Mouse (Mus musculus) MEL-GATA-1-ER (cell line): Measurements from ENCODE around the gene Gm49380.

Experiments used
- DNase-seq: peaks from one replicate; pipeline ENCODE4 v3.0.0-alpha.2; 2012; ENCODE audit warnings: low read depth; ENCODE audit errors: extremely low read depth

The Gm49380 gene

DNA sequence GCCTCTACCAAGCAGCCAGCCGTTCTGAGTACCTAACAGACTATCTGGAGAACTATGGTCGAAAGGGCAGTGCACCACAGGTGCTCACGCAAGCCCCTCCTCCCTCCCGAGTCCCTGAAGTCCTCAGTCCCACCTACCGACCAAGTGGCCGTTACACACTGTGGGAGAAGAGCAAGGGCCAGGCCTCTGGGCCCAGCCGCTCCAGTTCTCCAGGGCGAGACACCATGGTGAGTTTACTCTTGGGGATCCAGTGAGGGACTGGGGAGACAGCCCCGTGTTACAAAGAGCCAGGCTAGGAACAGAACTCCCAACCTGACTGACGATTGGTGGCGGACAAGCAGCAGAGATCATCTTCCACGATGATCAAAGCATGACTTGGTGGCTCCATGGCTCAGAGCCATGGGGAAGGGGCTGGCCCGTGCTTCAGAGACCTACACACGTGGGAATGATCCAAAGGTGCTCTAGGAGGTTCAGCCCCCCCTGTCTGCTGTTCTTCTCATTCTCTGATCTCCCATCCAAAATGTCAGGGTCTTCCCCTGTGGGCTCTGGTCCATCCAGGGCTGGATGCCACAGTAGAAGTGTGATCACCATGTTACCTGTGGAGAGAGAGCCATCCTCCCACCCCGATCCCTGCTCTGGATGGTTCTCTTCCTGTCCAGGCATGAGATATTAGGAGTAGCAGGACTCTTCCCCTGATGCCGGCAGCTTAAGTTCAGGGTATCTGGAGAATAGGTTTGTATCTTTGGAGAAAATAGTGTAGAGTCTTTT is 37.1 kb downstream of the Gm49380 start:
- no peak for DNase-seq

DNA sequence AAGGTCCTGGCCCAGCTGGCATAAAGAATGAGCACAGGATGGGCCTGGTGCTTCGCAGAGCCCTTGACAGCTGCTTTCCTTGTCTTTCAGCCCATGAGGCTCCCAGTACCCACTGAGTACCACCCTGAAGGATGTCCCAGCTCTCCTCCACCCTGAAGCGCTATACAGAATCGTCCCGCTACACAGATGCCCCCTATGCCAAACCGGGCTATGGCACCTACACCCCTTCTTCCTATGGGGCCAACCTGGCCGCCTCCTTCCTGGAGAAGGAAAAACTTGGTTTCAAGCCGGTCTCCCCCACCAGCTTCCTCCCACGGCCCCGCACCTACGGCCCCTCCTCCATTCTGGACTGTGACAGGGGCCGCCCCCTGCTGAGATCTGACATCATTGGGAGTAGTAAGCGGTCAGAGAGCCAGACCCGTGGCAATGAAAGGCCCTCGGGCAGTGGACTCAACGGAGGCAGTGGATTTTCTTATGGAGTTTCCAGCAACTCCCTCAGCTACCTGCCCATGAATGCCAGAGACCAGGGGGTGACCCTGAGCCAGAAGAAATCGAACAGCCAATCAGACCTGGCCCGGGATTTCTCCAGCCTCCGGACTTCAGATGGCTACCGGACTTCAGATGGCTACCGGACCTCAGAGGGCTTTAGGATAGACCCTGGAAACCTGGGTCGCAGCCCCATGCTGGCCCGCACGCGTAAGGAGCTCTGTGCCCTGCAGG is 37.9 kb downstream of the Gm49380 start:
- no peak for DNase-seq

DNA sequence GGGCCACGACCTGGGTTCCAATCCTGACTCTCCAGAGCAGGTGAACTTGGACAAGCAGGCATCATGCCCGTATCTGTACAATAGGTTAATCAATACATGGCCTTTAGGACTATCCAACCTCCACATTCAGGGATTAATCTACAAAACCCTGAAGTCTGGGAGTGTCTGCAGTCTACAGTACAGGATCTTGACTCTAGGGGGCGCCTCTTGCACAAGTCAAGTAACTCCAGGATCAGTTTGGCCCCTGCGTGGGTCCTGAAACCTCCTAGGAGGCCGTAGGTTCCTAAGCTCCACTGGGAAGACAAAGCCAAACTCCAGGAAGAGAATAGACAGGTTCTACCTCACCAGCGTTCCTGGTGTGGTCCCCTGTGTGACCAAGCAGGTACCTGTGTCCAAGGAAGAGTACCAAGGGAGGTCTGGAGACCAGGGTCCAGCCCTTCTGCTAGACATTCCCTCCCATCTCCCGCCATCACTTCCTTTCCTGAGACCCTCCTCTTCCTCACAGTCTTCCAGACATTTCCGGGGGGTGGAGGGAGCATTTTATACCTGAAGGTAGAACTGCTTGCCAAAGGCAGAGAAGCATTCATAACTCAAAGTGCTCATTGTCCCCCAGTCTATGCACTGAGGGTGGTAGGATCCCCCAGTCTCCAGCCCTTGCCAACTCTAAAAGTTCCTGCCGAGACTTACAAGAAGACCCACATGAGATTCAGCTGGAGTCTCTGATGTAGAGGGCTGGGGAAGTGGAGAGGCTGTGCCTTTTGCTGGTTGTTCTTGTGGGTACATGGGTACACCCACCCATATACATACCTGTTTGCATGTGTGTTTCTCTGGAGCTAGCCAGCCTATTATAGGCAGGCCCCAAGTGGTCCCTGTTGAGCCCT is 38.7 kb downstream of the Gm49380 start:
- no peak for DNase-seq

DNA sequence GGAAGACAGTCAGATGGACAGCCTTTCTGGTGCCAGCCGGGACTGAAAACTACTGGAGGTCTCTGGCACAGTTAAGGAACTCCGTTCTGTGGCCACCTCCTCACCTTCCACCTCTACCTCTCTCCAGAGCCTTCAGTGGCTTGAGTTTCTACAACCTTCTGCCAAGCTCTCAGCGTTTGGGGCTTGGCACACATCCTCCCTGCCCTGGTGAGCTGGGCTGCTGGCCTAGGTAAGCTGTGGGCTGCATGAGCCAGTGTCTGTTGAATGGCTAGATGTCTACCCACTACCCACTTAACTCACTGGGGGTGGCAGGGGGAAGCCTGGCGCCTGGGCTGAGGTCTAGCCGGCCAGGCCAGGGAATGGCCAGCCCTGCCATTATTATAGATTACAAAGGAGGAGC is 40.2 kb downstream of the Gm49380 start:
- no peak for DNase-seq

DNA sequence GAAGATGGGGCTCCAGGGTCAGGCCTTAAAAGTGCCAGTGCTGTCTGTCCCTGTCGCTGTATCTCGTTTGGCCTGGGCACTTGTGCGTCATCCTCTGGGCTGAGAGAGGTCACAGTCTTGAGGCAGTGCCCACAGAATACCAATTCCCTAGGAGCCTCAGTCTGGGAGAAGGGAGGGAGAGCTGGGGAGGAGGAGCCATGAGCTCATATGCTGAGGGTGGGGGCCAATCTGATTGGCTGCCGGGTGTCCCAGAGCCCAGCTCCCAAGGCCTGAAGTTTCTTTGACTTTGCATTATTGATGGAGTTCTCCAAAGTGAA is 40.7 kb downstream of the Gm49380 start:
- DNase-seq, result no peak

DNA sequence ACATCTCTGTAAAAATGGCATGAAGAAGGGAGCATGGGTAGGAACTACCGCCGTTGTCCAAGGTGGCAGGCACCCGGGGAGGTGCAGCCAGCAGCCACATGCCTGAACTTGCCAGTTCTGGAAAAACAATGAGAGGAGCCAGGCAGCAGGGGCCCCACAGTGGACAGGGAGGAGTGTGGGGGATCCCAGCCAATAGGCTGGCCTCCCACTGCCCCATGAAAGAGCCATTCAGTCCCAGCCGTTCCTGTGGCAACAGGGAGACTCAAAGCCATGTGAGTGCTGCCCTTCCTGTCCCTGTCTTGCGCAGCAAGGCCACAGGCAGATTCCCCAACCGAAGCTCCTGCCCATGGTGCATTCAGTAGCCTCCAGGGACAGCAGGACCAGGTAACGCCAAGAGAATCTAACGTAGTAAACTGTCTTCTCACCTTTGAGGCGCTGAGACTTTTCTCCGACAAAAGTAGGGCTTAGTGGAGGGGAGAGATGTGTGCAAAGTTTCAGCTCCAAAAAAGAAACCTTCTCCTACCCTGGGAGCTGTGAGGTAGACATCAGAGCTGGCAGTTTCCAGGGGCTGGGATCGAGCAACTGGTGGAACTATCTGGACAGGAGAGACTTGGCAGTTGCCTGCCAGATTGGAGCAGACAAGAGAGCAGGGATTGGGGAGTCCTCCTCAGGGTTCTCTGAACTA is 41.2 kb downstream of the Gm49380 start:
- no peak for DNase-seq

DNA sequence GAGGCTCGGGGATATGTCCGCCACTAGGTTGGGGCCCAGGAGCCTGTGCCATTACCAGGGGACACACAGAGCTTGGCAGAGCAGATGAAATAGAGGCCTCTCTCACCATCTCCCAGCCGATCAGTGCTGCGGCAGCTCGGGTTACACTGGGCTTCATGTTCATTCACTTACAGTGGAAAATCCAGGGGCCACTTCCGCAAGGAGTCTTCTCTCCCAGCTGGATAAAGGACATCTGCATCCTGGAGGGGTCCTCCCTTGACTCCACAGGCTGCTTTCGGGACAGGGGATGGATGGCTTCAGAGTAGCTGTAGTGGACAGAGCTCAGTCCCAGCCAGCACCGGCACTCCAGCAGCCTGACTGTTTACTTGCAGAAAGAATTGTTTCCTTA is 42.5 kb downstream of the Gm49380 start:
- DNase-seq, result no peak

DNA sequence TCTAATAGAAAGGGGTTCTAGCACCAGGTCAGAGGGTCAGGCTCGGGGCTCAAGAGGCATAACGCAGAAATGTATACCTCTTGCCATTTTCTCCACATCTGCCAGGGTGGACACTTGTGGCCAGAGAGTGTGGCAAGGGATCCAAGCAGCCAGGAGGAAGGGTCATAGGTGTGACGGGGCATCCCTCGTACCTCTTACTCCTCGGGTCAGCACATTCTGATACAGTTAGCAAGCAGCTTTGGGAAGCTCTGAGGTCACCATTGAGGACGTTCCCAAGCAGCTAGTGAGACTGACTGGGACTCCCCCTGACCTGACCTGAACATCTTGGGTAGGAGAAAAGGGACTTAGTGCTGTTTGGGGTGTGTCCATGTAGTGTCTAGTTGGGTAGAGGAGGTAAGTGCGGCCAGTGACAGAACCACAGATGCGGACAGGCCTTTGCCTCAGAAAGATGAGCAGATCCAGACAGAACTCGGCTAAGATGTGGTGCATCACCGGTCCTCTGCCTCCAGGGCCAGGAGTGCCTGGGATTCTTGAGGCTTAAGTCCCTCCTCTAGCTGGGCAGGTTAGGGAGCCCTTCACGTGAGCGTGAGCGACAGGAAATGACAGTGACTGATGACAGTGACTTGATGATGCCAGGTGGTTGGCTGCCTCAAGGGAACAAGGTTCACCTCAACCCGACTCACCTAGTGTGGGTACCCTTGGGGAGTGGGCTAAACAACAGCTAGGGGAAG is 43.0 kb downstream of the Gm49380 start:
- DNase-seq, result no peak

DNA sequence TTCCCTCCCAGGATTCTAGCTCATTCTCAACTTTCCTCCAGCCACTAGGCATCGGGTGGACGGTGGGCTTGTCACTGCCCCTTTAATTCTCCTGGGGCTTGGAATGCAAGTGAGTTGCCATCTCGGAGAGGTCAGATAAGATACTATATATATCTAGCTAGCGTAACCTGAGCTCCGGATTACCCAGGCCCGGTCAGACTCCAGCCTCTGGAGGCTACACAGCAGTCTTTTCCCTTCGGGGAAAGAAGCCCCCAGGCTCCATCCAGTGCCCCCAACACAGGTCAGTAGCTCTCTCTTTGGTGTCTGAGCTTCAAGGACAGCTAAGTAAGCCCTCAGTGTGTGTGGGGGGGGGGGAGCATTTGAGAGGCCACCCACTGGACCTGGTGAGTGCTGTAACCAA is 44.0 kb downstream of the Gm49380 start:
- DNase-seq, result no peak

DNA sequence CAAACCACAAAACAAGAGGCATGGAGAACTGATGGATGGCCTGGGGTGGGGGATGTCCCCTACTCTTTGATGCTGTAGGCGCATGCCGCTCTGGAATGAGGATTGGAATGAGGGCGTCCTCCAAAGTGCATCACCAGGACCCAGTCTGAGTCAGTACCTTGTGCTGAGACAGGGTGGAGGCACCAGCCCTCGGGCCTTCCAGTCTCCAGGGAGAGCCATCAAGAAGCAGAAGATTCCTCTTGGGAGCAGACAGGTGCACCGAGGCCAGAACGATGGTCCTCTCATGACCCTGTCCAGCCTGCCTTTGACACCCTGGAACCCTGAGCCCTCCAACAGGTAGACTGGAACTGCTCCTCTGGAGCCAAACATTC is 45.4 kb downstream of the Gm49380 start:
- no peak for DNase-seq

DNA sequence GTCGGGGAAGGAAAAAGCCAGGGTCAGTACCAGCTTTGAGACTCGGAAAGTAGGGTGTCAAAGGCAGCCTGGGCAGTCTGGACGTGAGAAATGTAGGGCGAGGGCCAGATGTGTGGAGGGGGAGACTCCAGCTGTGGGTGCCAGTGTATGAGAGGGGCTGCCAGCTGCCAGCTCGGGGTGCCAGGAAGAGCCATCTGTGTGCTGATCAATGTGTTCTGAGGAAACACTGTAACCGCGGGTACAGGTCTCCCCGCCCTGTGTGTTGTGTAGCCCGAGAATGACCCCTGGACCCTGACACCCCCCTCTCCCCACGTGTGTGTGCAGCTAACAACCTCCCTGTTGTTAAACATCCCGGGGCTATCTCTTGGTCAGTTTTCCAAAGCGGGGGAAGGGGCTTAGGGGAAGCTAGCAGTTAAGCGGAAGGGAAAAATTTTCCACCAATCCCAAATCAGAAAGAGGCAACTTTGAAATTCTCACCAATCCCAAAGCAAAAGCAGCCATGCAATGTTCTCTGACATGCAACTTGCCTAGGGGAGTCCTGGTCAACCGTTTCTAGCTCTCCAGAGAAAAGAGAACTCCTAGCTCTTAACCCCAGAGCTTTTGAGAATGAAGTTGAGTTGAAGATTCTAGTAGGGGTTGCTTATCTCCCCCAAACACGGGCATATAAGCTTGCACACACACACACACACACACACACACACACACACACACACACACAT is 45.9 kb downstream of the Gm49380 start:
- peak; percentile 73 for DNase-seq

DNA sequence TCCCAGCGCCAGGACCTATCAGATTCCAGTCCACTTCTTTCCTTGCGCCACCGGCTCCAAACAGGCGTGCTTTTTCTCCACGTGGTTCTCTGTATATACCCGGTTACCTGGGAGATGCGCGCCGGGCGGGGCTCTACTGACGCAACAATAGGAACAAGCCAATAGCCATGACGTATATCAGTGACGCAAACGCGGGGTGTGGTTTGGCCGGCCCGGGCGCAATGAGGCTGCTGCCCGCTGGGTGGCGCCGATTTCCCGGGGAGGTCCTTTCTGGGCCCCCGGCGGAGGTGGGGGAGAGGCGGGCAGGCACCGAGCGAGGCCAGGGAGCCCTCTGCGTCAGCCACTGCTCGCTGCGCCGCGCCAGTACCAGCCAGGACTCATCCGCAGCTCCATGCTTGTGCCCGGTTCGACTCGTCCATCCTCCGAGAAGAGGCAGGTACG is 46.5 kb downstream of the Gm49380 start, which contains the start of gene Usp2:
Gene Usp2, plus strand, starts transcription at position 237 of the 441 bp plus-strand sequence.
- peak; percentile 91 for DNase-seq

DNA sequence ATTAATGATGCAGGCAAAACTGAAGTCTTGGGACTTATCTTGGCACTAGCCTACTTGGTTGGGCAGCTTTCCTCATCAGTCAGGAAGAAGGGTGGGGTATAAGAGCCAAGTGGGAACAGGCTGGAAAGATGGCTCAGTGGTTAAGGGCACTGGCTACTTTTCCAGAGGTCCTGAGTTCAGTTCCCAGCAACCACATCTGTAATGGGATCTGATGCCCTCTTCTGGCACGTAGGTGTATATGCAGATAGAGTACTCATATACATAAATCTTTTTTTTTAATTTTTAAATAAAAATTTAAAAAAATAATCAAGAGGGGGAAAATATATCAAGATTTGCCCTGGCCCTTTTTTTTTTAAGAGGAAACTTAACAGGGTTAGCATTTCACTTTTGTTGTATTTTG is 48.1 kb downstream of the Gm49380 start:
- DNase-seq, result no peak

DNA sequence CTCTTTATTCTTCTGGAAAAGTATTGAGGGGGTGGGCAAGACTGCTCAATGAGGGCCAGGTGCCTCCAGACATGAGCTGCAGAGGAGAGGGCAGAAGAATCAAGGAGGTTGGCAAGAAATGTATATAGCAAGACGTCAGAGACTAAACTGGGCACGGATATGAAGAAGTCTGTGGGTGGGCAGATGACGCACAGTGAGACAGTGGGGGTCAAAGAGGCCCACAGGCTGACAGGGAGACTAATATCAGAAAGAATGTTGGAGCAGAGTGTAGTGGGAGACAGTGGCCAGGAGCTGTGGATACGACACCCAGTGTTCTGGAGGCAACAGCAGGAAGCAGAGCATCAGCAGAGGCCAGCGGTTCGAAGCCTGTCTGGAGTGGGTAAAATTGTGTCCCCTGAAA is 54.7 kb downstream of the Gm49380 start:
- DNase-seq, result no peak

DNA sequence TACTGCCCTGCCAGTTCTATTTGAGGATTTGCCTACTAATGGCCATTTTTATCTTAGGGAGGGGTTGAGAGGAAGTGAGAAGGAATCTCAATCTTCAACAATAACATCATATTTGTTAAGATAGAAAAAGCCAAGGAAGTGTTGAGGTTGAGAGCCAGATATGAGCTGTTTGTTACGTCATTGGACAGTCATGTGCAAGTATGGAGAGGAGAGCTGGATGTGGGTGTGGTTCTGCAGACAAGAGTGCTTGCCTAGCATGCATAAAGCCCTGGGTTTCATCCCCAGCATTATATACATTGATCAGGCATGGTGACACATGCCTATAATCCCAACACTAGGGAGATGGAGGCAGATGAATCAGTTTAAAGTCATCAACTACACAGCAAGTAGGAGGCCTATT is 59.4 kb downstream of the Gm49380 start:
- DNase-seq, result no peak

DNA sequence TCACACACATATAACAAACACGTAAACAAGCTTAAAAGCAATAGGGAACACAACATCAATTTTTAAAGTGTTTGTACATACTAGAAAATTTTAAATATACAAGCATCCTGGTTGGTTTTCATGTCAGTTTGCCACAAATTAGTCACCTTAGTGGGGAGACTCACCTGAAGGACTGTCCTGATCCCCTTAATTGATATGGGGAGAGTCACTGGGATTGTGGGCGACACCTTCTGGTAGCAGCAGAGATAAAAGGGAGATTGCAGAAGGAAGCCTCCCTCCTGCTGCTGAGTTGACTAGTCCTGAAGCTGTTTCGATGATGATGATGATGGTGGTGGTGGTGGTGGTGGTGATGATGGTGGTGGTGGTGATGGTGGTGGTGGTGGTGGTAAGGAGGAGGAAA is 60.4 kb downstream of the Gm49380 start:
- no peak for DNase-seq

DNA sequence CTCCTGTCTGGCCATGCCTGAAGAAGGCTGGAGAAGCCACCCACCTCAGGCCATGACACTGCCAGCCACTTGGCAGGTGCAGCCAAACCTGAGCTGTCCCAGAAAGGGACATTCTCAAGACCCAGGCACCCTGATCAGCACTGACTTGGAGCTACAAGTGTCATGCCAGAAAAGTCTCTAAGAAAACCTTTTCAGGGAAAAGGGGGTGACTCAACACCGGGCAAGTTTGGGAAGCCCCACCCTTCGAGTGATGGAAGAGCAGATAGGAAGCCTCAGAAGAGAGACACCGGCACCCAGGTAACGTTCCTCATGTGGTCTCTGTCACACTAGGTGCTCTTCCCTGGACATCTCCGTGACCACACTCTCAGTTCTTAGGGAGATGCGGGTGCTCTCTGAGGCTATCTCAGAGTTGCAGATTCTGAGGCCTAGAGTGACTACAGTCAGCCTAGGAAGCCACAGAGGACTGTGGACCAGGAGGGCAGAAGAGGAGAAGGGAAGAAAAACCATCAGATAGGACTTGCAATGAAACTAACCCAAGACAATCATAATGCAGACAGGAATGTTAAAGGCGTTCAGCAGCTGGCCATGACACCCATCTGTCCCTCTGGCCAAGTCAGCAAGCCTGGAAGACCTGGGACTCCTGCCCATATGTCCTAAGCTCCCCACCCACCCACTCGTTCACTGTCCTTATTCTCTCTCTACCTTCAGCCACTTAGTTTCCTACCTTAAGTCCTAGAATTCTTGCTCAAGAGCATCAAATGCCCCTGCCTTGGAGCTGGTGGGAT is 63.7 kb downstream of the Gm49380 start:
- DNase-seq, result no peak

DNA sequence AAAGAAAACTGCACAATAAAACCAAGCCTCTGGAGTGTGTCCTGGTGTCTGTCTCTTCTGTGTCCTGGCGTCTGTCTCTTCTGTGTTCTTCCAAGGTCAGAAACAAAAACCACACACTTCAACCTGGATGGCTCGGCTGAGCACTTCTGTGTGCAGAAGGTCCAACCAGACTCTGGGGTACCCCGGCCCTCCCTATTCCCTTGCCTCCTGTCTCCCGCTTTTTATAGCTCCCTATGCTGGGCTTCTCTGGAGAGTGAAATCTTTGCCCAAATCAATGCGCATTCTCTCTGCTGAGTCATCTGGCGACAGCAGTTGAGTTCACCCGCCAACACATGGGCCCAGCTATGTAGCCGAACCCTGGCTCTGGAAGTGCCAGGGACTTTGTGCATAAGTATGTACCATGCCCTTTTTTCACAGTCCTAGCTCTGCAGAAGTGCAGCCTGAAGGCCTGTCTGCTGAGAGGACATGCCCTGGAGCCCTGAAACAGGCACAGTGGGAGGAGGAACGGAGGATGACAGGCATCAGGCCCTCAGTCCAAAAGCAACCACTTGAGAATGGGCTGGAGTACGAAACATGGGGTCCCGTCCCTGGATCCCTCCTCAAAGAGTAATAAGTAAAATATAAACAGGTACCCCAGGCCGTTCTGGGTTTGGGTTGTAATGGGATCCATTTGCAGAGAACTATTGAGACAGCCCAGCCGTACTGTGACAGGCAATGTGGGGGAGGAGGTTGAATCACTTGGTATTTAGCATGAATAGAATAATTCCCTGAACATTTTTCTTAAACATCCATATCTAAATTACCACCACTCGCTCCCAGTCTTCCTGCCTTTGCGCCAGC is 64.5 kb downstream of the Gm49380 start:
- no peak for DNase-seq
